Mouse (Mus musculus) gastrocnemius, adult 2 months (tissue): ENCODE data around the gene Ralgps2. TPM values are rescaled to one million over a fixed set of nuclear protein-coding genes. Genes with fewer than 3 reads are reported as not detected.

Experiments used
- DNase-seq: peaks from one replicate; pipeline ENCODE4 v3.0.0; 2022
- H3K27ac ChIP-seq: fragments of 200-600 bp; 2 replicates; pipeline ENCODE4 v1.8.1; 2022; ENCODE audit warnings: mild to moderate bottlenecking
- H3K4me3 ChIP-seq: fragments of 200-600 bp; 2 replicates; pipeline ENCODE4 v1.8.1; 2022; ENCODE audit warnings: mild to moderate bottlenecking, moderate library complexity
- CTCF ChIP-seq: fragments of 200-600 bp; IDR thresholded peaks from 2 replicates; pipeline ENCODE4 v1.8.1; 2022; ENCODE audit warnings: antibody characterized with exemption, mild to moderate bottlenecking, moderate library complexity
- intact Hi-C: fragments of 180-260 bp; cut with DNase I; formaldehyde crosslinking; loops from one replicate; pipeline ENCODE4 v1.15.1; 2025
- total RNA-seq, 2 experiments: library from RNA; stranded (reverse); gene quantifications; 2 replicates each; pipeline ENCODE4 v1.2.3; 2021

Ralgps2 gene
- total RNA-seq, 2 experiments from 2014 or later: 1.5 to 1.9 TPM

GRCm38 (mm10) chr1:156970641-156971040, 31.2 kb upstream of the Ralgps2 start:
- no peak for TF ChIP-seq CTCF
- no peak overlapping the region for H3K4me3 ChIP-seq
- no peak for DNase-seq
- intact Hi-C loops: no loop called here
- H3K27ac ChIP-seq: no peak overlapping the region

- H3K27ac ChIP-seq: no peak overlapping the region
- intact Hi-C loops: no loop called here
- H3K4me3 ChIP-seq: no peak overlapping the region
- DNase-seq: no peak
- no peak for TF ChIP-seq CTCF
Observed at GRCm38 (mm10) chr1:156968107-156968506, 28.7 kb upstream of the Ralgps2 start.

- no peak for TF ChIP-seq CTCF
- no peak overlapping the region for H3K4me3 ChIP-seq
- H3K27ac ChIP-seq: no peak overlapping the region
- DNase-seq: no peak
- intact Hi-C loops: no loop called here
Observed at GRCm38 (mm10) chr1:156964586-156964932, 25.1 kb upstream of the Ralgps2 start.

GRCm38 (mm10) chr1:156963871-156964585, 24.6 kb upstream of the Ralgps2 start:
- no peak for DNase-seq
- no peak for TF ChIP-seq CTCF
- Histone ChIP-seq H3K27ac (no peak overlapping the region), H3K4me3 (no peak overlapping the region)
- intact Hi-C loops: no loop called here

GRCm38 (mm10) chr1:156961481-156962265, 22.2 kb upstream of the Ralgps2 start:
- no peak overlapping the region for H3K4me3 ChIP-seq
- H3K27ac ChIP-seq: no peak overlapping the region
- no peak for DNase-seq
- no peak for TF ChIP-seq CTCF
- intact Hi-C loops: no loop called here

GRCm38 (mm10) chr1:156959004-156959403, 19.6 kb upstream of the Ralgps2 start:
- no peak for TF ChIP-seq CTCF
- Histone ChIP-seq H3K4me3 (no peak overlapping the region), H3K27ac (no peak overlapping the region)
- DNase-seq: no peak
- intact Hi-C loops: no loop called here

GRCm38 (mm10) chr1:156957360-156957759, 17.9 kb upstream of the Ralgps2 start:
- Histone ChIP-seq H3K4me3 (no peak overlapping the region), H3K27ac (no peak overlapping the region)
- intact Hi-C loops: no loop called here
- no peak for DNase-seq
- TF ChIP-seq CTCF: no peak

GRCm38 (mm10) chr1:156955926-156956760, 16.7 kb upstream of the Ralgps2 start:
- TF ChIP-seq CTCF: no peak
- intact Hi-C loops: no loop called here
- Histone ChIP-seq H3K4me3 (no peak overlapping the region), H3K27ac (no peak overlapping the region)
- DNase-seq: no peak

GRCm38 (mm10) chr1:156954216-156954615, 14.8 kb upstream of the Ralgps2 start:
- H3K27ac ChIP-seq: no peak overlapping the region
- intact Hi-C loops: no loop called here
- DNase-seq: no peak
- TF ChIP-seq CTCF: no peak
- no peak overlapping the region for H3K4me3 ChIP-seq

- Histone ChIP-seq H3K27ac (no peak overlapping the region), H3K4me3 (no peak overlapping the region)
- intact Hi-C loops: no loop called here
- DNase-seq: no peak
- no peak for TF ChIP-seq CTCF
Observed at GRCm38 (mm10) chr1:156950354-156950753, 10.9 kb upstream of the Ralgps2 start.

- intact Hi-C loops: no loop called here
- Histone ChIP-seq H3K27ac (no peak overlapping the region), H3K4me3 (peak overlapping the region; percentile 87; the same call in 1 of the 2 replicates)
- no peak for DNase-seq
- TF ChIP-seq CTCF: no peak
Observed at GRCm38 (mm10) chr1:156940584-156940983, 1.2 kb upstream of the Ralgps2 start.

GRCm38 (mm10) chr1:156940142-156940522, 706 bp upstream of the Ralgps2 start:
- H3K27ac ChIP-seq: no peak overlapping the region
- DNase-seq: no peak
- peak overlapping the region; percentile 87 for H3K4me3 ChIP-seq
- TF ChIP-seq CTCF: no peak
- intact Hi-C loops: no loop called here
